Mouse (Mus musculus): ENCODE measurements around the gene Mrps14. TPM values are rescaled to one million over a fixed set of nuclear protein-coding genes. Genes with fewer than 3 reads are reported as not detected.

Mrps14 gene
- total and polyA plus RNA-seq, 3 experiments = 133 to 138 TPM; not detected in 1

GRCm38 (mm10) chr1:160250782-160251181 is 55.8 kb downstream of the Mrps14 start:
- Histone ChIP-seq H3K4me1 (ENCODE audit: control insufficient read depth in 1 of 2, insufficient read depth in 2 of 2, low read length in 2 of 2) (peaks cover 0 to 5% of the 10 kb centered on the region in 2 experiments; a peak in 2 of 4 replicates), H3K27ac (ENCODE audit: control insufficient read depth, low read depth, low read length) (no peak overlapping the region), H3K4me3 (ENCODE audit: control insufficient read depth in 1 of 2, insufficient read depth in 1 of 2, low read depth in 2 of 2, low read length in 2 of 2) (no peak overlapping the region), H3K79me2 (ENCODE audit: control insufficient read depth, insufficient read depth, low read length, poor library complexity) (no peaks in the 10 kb centered on the region), H3K9me3 (replicated peaks; ENCODE audit: insufficient read depth, low read length) (no peaks in the 10 kb centered on the region), H3K36me3 (ENCODE audit: control insufficient read depth in 1 of 2, insufficient read depth in 2 of 2, low read length in 2 of 2) (peaks cover 0 to 5% of the 10 kb centered on the region in 2 experiments; a peak in 3 of 4 replicates), H3K9ac (ENCODE audit: control insufficient read depth, low read depth, low read length, poor library complexity, severe bottlenecking) (no peak overlapping the region), H3K27me3 (ENCODE audit: control insufficient read depth in 1 of 2, insufficient read depth in 2 of 2, low read length in 2 of 2) (no peaks in the 10 kb centered on the region)
- no peak for TF ChIP-seq MAFK (IDR thresholded peaks at IDR 0.05; ENCODE audit: borderline replicate concordance, low read depth, low read length)
- no peak for TF ChIP-seq RAD21 (IDR thresholded peaks at IDR 0.05; ENCODE audit: low read depth, low read length)
- TF ChIP-seq CHD2 (IDR thresholded peaks at IDR 0.05; ENCODE audit: low read length) = no peak
- no peak for TF ChIP-seq MYC (IDR thresholded peaks at IDR 0.05; ENCODE audit: low read depth, low read length)
- TF ChIP-seq MXI1 (IDR thresholded peaks at IDR 0.05; ENCODE audit: low read depth, low read length) = no peak
- TF ChIP-seq USF1 (IDR thresholded peaks at IDR 0.05; ENCODE audit: low read depth, low read length) = no peak
- TF ChIP-seq RCOR1 (IDR thresholded peaks at IDR 0.05; ENCODE audit: low read depth, low read length) = no peak
- no peak for TF ChIP-seq CTCF (IDR thresholded peaks at IDR 0.05 in 2 of 3, conservative IDR thresholded peaks at IDR 0.05 in 1 of 3; ENCODE audit: control insufficient read depth in 1 of 3, insufficient read depth in 1 of 3, low read depth in 2 of 3, low read length in 3 of 3, poor library complexity in 1 of 3, severe bottlenecking in 1 of 3)
- TF ChIP-seq UBTF (IDR thresholded peaks at IDR 0.05; ENCODE audit: borderline replicate concordance, insufficient read depth, low read depth, low read length) = no peak
- TF ChIP-seq BHLHE40 (IDR thresholded peaks at IDR 0.05; ENCODE audit: borderline replicate concordance, low read depth, low read length) = no peak
- no peak for TF ChIP-seq EP300 (IDR thresholded peaks at IDR 0.05; ENCODE audit: low read depth in 1 of 2, low read length in 2 of 2)
- no peak for DNase-seq (ENCODE audit: low read depth, low spot score)

GRCm38 (mm10) chr1:160251388-160252007 is 56.5 kb downstream of the Mrps14 start:
- no peaks in the 10 kb centered on the region; a peak in 1 of 4 replicates for H3K4me1 ChIP-seq (ENCODE audit: control insufficient read depth in 1 of 2, insufficient read depth in 2 of 2, low read length in 2 of 2)
- TF ChIP-seq GATA1 (IDR thresholded peaks at IDR 0.05; ENCODE audit: low read depth, low read length) = no peak
- no peak for TF ChIP-seq UBTF (IDR thresholded peaks at IDR 0.05; ENCODE audit: borderline replicate concordance, insufficient read depth, low read depth, low read length)
- no peak for TF ChIP-seq CHD2 (IDR thresholded peaks at IDR 0.05; ENCODE audit: low read length)
- TF ChIP-seq CTCF (IDR thresholded peaks at IDR 0.05 in 2 of 3, conservative IDR thresholded peaks at IDR 0.05 in 1 of 3; ENCODE audit: control insufficient read depth in 1 of 3, insufficient read depth in 1 of 3, low read depth in 2 of 3, low read length in 3 of 3, poor library complexity in 1 of 3, severe bottlenecking in 1 of 3) = no peak
- no peak for TF ChIP-seq POLR2AphosphoS2 (IDR thresholded peaks at IDR 0.05; ENCODE audit: low read length)
- no peak for TF ChIP-seq JUND (IDR thresholded peaks at IDR 0.05; ENCODE audit: low read depth, low read length)
- no peak for TF ChIP-seq POLR2A (IDR thresholded peaks at IDR 0.05; ENCODE audit: control insufficient read depth in 1 of 2, insufficient read depth in 1 of 2, low read depth in 1 of 2, low read length in 2 of 2, poor library complexity in 1 of 2)
- TF ChIP-seq TBP (IDR thresholded peaks at IDR 0.05; ENCODE audit: low read depth, low read length) = no peak
- no peak for TF ChIP-seq USF1 (IDR thresholded peaks at IDR 0.05; ENCODE audit: low read depth, low read length)
- no peak for TF ChIP-seq MAFK (IDR thresholded peaks at IDR 0.05; ENCODE audit: borderline replicate concordance, low read depth, low read length)
- TF ChIP-seq RAD21 (IDR thresholded peaks at IDR 0.05; ENCODE audit: low read depth, low read length) = no peak
- no peak for TF ChIP-seq MXI1 (IDR thresholded peaks at IDR 0.05; ENCODE audit: low read depth, low read length)
- TF ChIP-seq EP300 (IDR thresholded peaks at IDR 0.05; ENCODE audit: low read depth in 1 of 2, low read length in 2 of 2) = no peak
- TF ChIP-seq TCF12 (IDR thresholded peaks at IDR 0.05; ENCODE audit: low read depth, low read length) = no peak
- TF ChIP-seq ZNF384 (IDR thresholded peaks at IDR 0.05; ENCODE audit: low read depth, low read length) = no peak
- no peaks in the 10 kb centered on the region for H3K79me2 ChIP-seq (ENCODE audit: control insufficient read depth, insufficient read depth, low read length, poor library complexity)
- H3K9ac ChIP-seq (ENCODE audit: control insufficient read depth, low read depth, low read length, poor library complexity, severe bottlenecking) = no peak overlapping the region
- H3K9me3 ChIP-seq (replicated peaks; ENCODE audit: insufficient read depth, low read length) = no peaks in the 10 kb centered on the region
- no peak for DNase-seq (ENCODE audit: low read depth, low spot score)
- H3K4me3 ChIP-seq (ENCODE audit: control insufficient read depth in 1 of 2, insufficient read depth in 1 of 2, low read depth in 2 of 2, low read length in 2 of 2) = no peak overlapping the region
- H3K36me3 ChIP-seq (ENCODE audit: control insufficient read depth in 1 of 2, insufficient read depth in 2 of 2, low read length in 2 of 2) = peaks cover 0 to 2% of the 10 kb centered on the region in 2 experiments; a peak in 3 of 4 replicates
- H3K27ac ChIP-seq (ENCODE audit: control insufficient read depth, low read depth, low read length) = no peak overlapping the region
- no peaks in the 10 kb centered on the region for H3K27me3 ChIP-seq (ENCODE audit: control insufficient read depth in 1 of 2, insufficient read depth in 2 of 2, low read length in 2 of 2)

Other genes starting within 250 kb of the Mrps14 start
- gene 4930523C07Rik, start 150.8 kb upstream of the Mrps14 start, total RNA-seq (2012; rRNA removed) = not detected in 2 replicates
- not detected for gene 4930523C07Rik, start 150.8 kb upstream of the Mrps14 start, polyA plus RNA-seq (2012; ENCODE audit: insufficient read depth in 1 of 2, insufficient read length in 2 of 2, low read depth in 1 of 2, low replicate concordance in 2 of 2, missing spikeins in 1 of 2)
- not detected in 2 replicates for gene Tnn, start 41.6 kb upstream of the Mrps14 start, total RNA-seq (2012; rRNA removed)
- gene Tnn, start 41.6 kb upstream of the Mrps14 start, polyA plus RNA-seq (2012; ENCODE audit: insufficient read depth in 1 of 2, insufficient read length in 2 of 2, low read depth in 1 of 2, low replicate concordance in 2 of 2, missing spikeins in 1 of 2) = not detected
- 80.7 and 95.4 TPM in 2 replicates for gene Cacybp, start 17.7 kb downstream of the Mrps14 start, total RNA-seq (2012; rRNA removed)
- 100 to 1,000 TPM in 1 of 2 experiments, not detected in 1; 181 TPM for gene Cacybp, start 17.7 kb downstream of the Mrps14 start, polyA plus RNA-seq (2012; ENCODE audit: insufficient read depth in 1 of 2, insufficient read length in 2 of 2, low read depth in 1 of 2, low replicate concordance in 2 of 2, missing spikeins in 1 of 2)